42 mouse cellular contexts compared by ENCODE assay signal in genomic region chr2:180743321-180743720, GRCm38 (mm10). TPM values are rescaled to one million over a fixed set of nuclear protein-coding genes. Genes with fewer than 3 reads are reported as not detected.
"Had no signal": no experiment of that assay in that cellular context is flagged by ENCODE, and none has a peak within 500 bp of the region (broad histone marks: within the 10 kb centered on the region; RNA-seq: fewer than 3 reads in every experiment).

No protein-coding gene starts in this region.

- H3K36me3 ChIP-seq: limb, embryonic 10.5 days; limb, embryonic 12.5 days; limb, embryonic 13.5 days; limb, embryonic 15.5 days; liver, embryonic 12.5 days; liver, embryonic 13.5 days; liver, embryonic 15.5 days; lung, embryonic 15.5 days; midbrain, embryonic 10.5 days; midbrain, embryonic 12.5 days; midbrain, embryonic 13.5 days; midbrain, embryonic 15.5 days; neural tube, embryonic 12.5 days had no signal

- H3K4me1 ChIP-seq: limb, embryonic 10.5 days; limb, embryonic 12.5 days; limb, embryonic 13.5 days; limb, embryonic 15.5 days; liver, embryonic 12.5 days; liver, embryonic 13.5 days; liver, embryonic 15.5 days; lung, embryonic 15.5 days had no signal

- H3K4me3 ChIP-seq: limb, embryonic 10.5 days; limb, embryonic 12.5 days; limb, embryonic 13.5 days; limb, embryonic 15.5 days; liver, embryonic 12.5 days; liver, embryonic 13.5 days; liver, embryonic 15.5 days; lung, embryonic 15.5 days; megakaryocyte, embryonic 14.5 days; midbrain, embryonic 10.5 days; midbrain, embryonic 12.5 days; midbrain, embryonic 13.5 days; midbrain, embryonic 15.5 days; myocyte; neural tube, embryonic 12.5 days had no signal

- H3K9ac ChIP-seq: limb, embryonic 12.5 days; limb, embryonic 13.5 days; limb, embryonic 15.5 days; liver, embryonic 12.5 days; liver, embryonic 13.5 days; liver, embryonic 14.5 days; liver, embryonic 15.5 days; liver, postnatal 0 days; lung, embryonic 14.5 days; lung, embryonic 15.5 days; midbrain, embryonic 12.5 days; midbrain, embryonic 13.5 days; midbrain, embryonic 15.5 days; neural tube, embryonic 12.5 days had no signal

- H3K9me3 ChIP-seq: limb, embryonic 10.5 days; limb, embryonic 12.5 days; limb, embryonic 13.5 days; limb, embryonic 15.5 days; liver, embryonic 12.5 days; liver, embryonic 13.5 days; liver, embryonic 15.5 days; lung, embryonic 15.5 days; megakaryocyte, embryonic 14.5 days; midbrain, embryonic 10.5 days; midbrain, embryonic 12.5 days; midbrain, embryonic 13.5 days; midbrain, embryonic 15.5 days; neural tube, embryonic 12.5 days had no signal

- DNase-seq: left cerebral cortex, postnatal 4 days; liver; liver, embryonic 13.5 days; liver, postnatal 0 days; lung, adult 18-20 months; lung, adult 2 months; lung, embryonic 14.5 days; lung, postnatal 10 days; lung, postnatal 14 days; lung, postnatal 36 days; lung, postnatal 4 days had no signal

- H3K4me2 ChIP-seq: limb, embryonic 12.5 days; limb, embryonic 13.5 days; limb, embryonic 15.5 days; liver, embryonic 11.5 days; liver, embryonic 12.5 days; liver, embryonic 13.5 days; liver, embryonic 15.5 days; lung, embryonic 14.5 days; lung, embryonic 15.5 days; midbrain, embryonic 12.5 days; midbrain, embryonic 13.5 days; midbrain, embryonic 15.5 days; neural tube, embryonic 12.5 days had no signal

- ATAC-seq: liver, embryonic 12.5 days; liver, postnatal 0 days; lung, postnatal 0 days; midbrain, embryonic 13.5 days; midbrain, embryonic 15.5 days; midbrain, embryonic 16.5 days had no signal

- H3K27me3 ChIP-seq: limb, embryonic 15.5 days; lung, embryonic 15.5 days; midbrain, embryonic 12.5 days; midbrain, embryonic 13.5 days had no signal

- H3K27ac ChIP-seq: limb, embryonic 10.5 days; limb, embryonic 12.5 days; limb, embryonic 13.5 days; limb, embryonic 15.5 days; liver, embryonic 12.5 days; liver, embryonic 13.5 days; liver, embryonic 14.5 days; liver, embryonic 15.5 days; lung, embryonic 15.5 days; macrophage; midbrain, embryonic 10.5 days; midbrain, embryonic 12.5 days; midbrain, embryonic 13.5 days; midbrain, embryonic 15.5 days; neural tube, embryonic 12.5 days had no signal

RNA-seq across cellular contexts. Expression of gene Slc17a9, which starts 18.3 kb away (rescaled TPM):
- polyA plus RNA-seq: midbrain, postnatal 0 days had no signal

RNA-seq across cellular contexts. Expression of gene Bhlhe23, which starts 33.4 kb away (rescaled TPM):
- total RNA-seq: left cerebral cortex, adult 8-10 months; left cerebral cortex, postnatal 14 days; left cerebral cortex, postnatal 4 days; liver, adult 2 months; megakaryocyte progenitor cell, adult 5-6 weeks; megakaryocyte, adult 5-6 weeks; megakaryocyte-erythroid progenitor cell, adult 5-6 weeks; monocyte, adult 5-6 weeks had no signal
- polyA plus RNA-seq: limb, embryonic 10.5 days; limb, embryonic 11.5 days; limb, embryonic 12.5 days; limb, embryonic 14.5 days; limb, embryonic 15.5 days; liver, adult 2 months; liver, embryonic 11.5 days; liver, embryonic 12.5 days; liver, embryonic 13.5 days; liver, embryonic 14.5 days; liver, embryonic 15.5 days; liver, embryonic 16.5 days; liver, postnatal 0 days; lung, adult 2 months; lung, embryonic 14.5 days; lung, embryonic 15.5 days; lung, embryonic 16.5 days; lung, postnatal 0 days; macrophage; myocyte had no signal
